Mouse (Mus musculus) embryonic facial prominence, embryonic 11.5 days (tissue): ENCODE results near the gene Akip1. TPM values are rescaled to one million over a fixed set of nuclear protein-coding genes. Genes with fewer than 3 reads are reported as not detected.

Experiments
- ATAC-seq: fragments of 200-750 bp; cut with Nextera tagmentation; replicated peaks from 2 replicates; pipeline ENCODE4 v1.8.0; 2017; ENCODE audit warnings: low read depth; ENCODE audit not compliant: insufficient number of reproducible peaks, low FRiP score, low TSS enrichment
- DNase-seq: peaks from one replicate; pipeline ENCODE4 v3.0.0-alpha.2; 2015; ENCODE audit warnings: low spot score
- H3K27ac ChIP-seq: fragments of 300-500 bp; sonication (generic); replicated peaks from 2 replicates; pipeline ENCODE4 v1.5.1; 2014; ENCODE audit warnings: mild to moderate bottlenecking, low read depth, low read length, control low read depth
- H3K27me3 ChIP-seq: fragments of 300-500 bp; sonication (generic); 2 replicates; pipeline ENCODE4 v1.6.1; 2014; ENCODE audit warnings: mild to moderate bottlenecking, low read length, moderate library complexity, mixed read lengths; ENCODE audit not compliant: control insufficient read depth, insufficient read depth
- H3K36me3 ChIP-seq: fragments of 300-500 bp; sonication (generic); replicated peaks from 2 replicates; pipeline ENCODE4 v1.6.1; 2014; ENCODE audit warnings: low read depth, mild to moderate bottlenecking, low read length, moderate library complexity, mixed read lengths; ENCODE audit not compliant: control insufficient read depth, insufficient read depth
- H3K4me1 ChIP-seq: fragments of 300-500 bp; sonication (generic); 2 replicates; pipeline ENCODE4 v1.6.1; 2014; ENCODE audit warnings: low read length, mixed read lengths; ENCODE audit not compliant: control insufficient read depth, insufficient read depth
- H3K4me2 ChIP-seq: fragments of 300-500 bp; sonication (generic); 2 replicates; pipeline ENCODE4 v1.6.1; 2014; ENCODE audit warnings: low read depth, mild to moderate bottlenecking, control low read depth, low read length, moderate library complexity
- H3K4me3 ChIP-seq: fragments of 300-500 bp; sonication (generic); 2 replicates; pipeline ENCODE4 v1.5.1; 2014; ENCODE audit warnings: low read depth, low read length, control low read depth
- H3K9ac ChIP-seq: fragments of 300-500 bp; sonication (generic); replicated peaks from 2 replicates; pipeline ENCODE4 v1.6.1; 2014; ENCODE audit warnings: mild to moderate bottlenecking, control low read depth, low read length
- H3K9me3 ChIP-seq: fragments of 300-500 bp; sonication (generic); replicated peaks from 2 replicates; pipeline ENCODE4 v1.6.1; 2016; ENCODE audit warnings: mild to moderate bottlenecking, low read length, inconsistent platforms, mixed read lengths; ENCODE audit not compliant: control insufficient read depth
- WGBS: fragments of 180-500 bp; shearing (Covaris S2); extraction: QIAGEN DNeasy Blood & Tissue Kit; methylation state at CpG from one replicate; pipeline ENCODE4 v1.1.7; 2014; 5-methylcytosine and 5-hydroxymethylcytosine counted together
- polyA plus RNA-seq: library from polyadenylated mRNA; unstranded; fragments of >200 nt; fragmentation: Nextera tagmentation; extraction: Ambion mirVana; gene quantifications from 2 replicates; pipeline ENCODE4 v1.2.1, GENCODE M21; 2014

Akip1 gene
- polyA plus RNA-seq, 1 experiment from 2014 or later: 25.1 TPM

DNA sequence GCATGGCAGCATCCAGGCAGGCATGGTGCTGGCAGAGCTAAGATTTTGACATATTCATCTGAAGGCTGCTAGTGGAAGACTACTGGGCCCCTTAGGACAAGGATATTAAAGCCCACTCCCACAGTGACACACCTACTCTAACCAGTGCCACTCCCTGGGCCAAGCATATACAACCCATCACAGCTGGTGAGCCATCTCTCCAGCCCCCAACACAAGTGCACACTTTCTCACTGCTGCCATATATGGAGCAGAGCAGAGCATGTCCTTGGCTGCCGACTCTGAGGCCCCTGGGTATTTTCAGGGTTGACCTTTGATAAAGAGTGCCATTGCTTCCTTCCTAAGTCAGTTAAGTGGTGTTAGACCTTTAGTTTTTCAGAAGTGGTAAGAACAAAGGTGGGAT lies 6.6 kb downstream of the Akip1 start:
- no peak for DNase-seq
- Histone ChIP-seq H3K27me3 (no peaks in the 10 kb centered on the region), H3K36me3 (no peaks in the 10 kb centered on the region), H3K9ac (no peak overlapping the region), H3K4me2 (no peak overlapping the region), H3K4me1 (no peaks in the 10 kb centered on the region), H3K27ac (no peak overlapping the region), H3K9me3 (no peaks in the 10 kb centered on the region), H3K4me3 (no peak overlapping the region)
- WGBS: 66% methylated on average over 1 of the region's 1 CpGs
- no peak for ATAC-seq

DNA sequence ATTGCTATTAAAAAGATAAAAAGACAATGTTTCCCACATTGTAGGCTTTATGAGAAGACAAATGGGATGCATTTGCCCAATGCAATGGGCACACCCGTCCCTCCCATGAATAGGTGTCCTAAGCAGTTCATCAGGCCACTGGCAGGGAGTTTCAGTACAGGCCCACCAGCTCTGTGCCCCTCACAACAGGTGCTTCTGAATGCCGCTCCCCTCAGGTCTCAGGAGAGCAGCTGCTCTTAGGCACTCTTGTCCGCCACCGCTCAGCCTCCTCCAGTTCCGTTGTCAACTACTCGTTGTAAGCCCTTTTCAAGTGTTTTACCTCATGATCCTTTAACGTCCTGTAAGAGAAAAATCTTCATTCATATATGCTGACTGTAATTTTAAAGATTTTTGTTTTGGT lies 8.7 kb downstream of the Akip1 start:
- DNase-seq: no peak
- WGBS: 91% methylated on average over 7 of the region's 7 CpGs

DNA sequence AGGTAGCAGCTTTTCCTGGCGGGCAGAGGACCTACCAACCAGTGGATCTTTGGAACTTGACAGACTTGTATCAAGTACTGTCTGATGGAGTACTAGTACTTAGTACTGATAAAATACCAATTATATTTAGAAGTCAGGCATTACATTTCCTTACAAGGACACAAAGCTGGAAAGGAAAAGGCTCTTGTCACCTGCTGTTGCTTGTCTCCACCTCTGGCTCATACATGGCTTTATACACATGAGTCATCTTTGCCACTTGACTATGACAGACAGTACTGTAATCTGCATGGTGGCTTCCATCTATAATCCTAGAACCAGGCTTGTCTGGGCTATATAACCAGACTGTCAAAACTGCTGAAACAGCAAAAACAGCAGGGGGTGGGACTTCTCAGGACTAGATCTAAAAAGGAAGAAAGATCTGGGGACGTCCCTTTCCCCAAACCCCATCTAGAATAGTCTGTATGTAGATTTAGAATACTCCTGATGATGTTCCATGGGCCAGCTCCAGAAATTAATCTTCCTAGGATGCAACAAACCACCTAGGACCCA lies 10.0 kb downstream of the Akip1 start:
- 82% methylated on average over 2 of the region's 2 CpGs for WGBS
- no peak for ATAC-seq

More for the DNA sequence above, 8.7 kb downstream of the Akip1 start:
- no peaks in the 10 kb centered on the region for H3K9me3 ChIP-seq
- no peak overlapping the region for H3K27ac ChIP-seq
- no peak for ATAC-seq
- H3K4me2 ChIP-seq: no peak overlapping the region
- no peak overlapping the region for H3K4me3 ChIP-seq
- H3K4me1 ChIP-seq: no peaks in the 10 kb centered on the region
- H3K9ac ChIP-seq: no peak overlapping the region
- H3K36me3 ChIP-seq: no peaks in the 10 kb centered on the region
- H3K27me3 ChIP-seq: no peaks in the 10 kb centered on the region

DNA sequence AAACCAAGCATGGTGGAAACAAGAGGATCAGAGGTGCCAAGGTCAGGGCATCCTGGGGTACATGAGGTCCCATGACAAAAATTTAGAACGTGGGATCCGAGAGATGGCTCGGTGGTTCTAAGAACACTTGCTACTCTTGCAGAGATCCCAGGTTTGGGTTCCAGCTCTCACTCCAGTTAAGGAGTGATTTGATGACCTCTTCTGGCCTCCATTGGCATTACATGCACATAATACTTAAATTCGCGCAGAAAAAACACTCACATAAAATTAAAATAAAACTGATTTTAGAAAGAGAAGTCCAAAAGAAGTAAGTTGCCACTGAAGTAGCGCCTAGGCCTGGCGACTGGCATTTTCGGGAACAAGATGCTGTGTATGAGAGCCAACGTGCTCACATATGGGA lies 15.8 kb downstream of the Akip1 start:
- H3K4me1 ChIP-seq: no peaks in the 10 kb centered on the region
- ATAC-seq (no peak), DNase-seq (peak; percentile 70)
- no peaks in the 10 kb centered on the region for H3K36me3 ChIP-seq
- H3K27me3 ChIP-seq: no peaks in the 10 kb centered on the region
- H3K4me2 ChIP-seq: no peak overlapping the region
- no peak overlapping the region for H3K9ac ChIP-seq
- WGBS: 61% methylated on average over 9 of the region's 9 CpGs
- no peaks in the 10 kb centered on the region for H3K9me3 ChIP-seq
- no peak overlapping the region for H3K4me3 ChIP-seq
- H3K27ac ChIP-seq: no peak overlapping the region

More for the DNA sequence above, 10.0 kb downstream of the Akip1 start:
- Histone ChIP-seq H3K27ac (no peak overlapping the region), H3K4me1 (no peaks in the 10 kb centered on the region), H3K36me3 (no peaks in the 10 kb centered on the region), H3K27me3 (no peaks in the 10 kb centered on the region), H3K4me2 (no peak overlapping the region), H3K4me3 (no peak overlapping the region), H3K9me3 (no peaks in the 10 kb centered on the region), H3K9ac (no peak overlapping the region)
- no peak for DNase-seq

DNA sequence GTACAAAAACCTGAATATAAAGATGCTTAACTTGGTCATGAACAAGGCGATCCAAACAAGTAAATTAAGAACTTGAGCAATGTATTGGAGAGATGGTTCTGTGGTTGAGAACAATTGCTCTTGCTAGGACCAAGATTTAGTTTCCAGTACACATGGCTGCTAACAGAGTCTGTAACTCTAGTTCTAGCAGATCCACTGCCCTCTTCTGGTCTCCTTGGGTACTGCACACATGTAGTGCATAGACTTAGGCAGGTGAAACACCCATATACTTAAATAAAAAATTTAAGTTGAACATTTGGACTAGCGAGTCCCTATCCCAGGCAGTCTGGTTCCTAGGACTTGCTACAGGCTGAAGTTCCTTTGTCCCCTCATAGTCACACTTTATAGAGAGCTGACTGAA lies 19.1 kb downstream of the Akip1 start:
- H3K4me3 ChIP-seq: no peak overlapping the region
- no peak for ATAC-seq
- H3K4me2 ChIP-seq: no peak overlapping the region
- no peak overlapping the region for H3K27ac ChIP-seq
- no peak overlapping the region for H3K9ac ChIP-seq
- H3K36me3 ChIP-seq: no peaks in the 10 kb centered on the region
- peak; percentile 17 for DNase-seq
- H3K27me3 ChIP-seq: no peaks in the 10 kb centered on the region
- WGBS: 91% methylated on average over 2 of the region's 2 CpGs
- H3K9me3 ChIP-seq: no peaks in the 10 kb centered on the region
- H3K4me1 ChIP-seq: no peaks in the 10 kb centered on the region

DNA sequence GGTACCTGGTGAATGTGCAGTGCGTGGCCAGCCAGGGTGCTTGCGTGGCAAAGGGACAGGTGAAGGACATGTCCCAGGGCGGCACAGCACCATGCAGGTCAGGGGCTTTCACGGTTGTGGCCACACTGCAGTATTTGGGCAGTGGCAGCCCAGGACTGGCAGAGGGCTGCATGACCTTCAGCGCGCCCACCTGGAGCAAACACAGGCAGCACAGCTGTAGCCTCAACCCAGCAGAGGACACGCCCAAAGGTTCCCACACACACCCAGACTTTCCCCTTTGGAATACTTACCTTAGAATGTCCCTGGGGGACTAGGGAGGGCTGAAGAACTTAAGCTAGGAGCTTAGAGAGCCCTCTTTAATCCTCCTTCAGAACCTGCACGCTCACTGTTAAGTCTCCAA lies 19.6 kb downstream of the Akip1 start:
- H3K4me3 ChIP-seq: no peak overlapping the region

DNA sequence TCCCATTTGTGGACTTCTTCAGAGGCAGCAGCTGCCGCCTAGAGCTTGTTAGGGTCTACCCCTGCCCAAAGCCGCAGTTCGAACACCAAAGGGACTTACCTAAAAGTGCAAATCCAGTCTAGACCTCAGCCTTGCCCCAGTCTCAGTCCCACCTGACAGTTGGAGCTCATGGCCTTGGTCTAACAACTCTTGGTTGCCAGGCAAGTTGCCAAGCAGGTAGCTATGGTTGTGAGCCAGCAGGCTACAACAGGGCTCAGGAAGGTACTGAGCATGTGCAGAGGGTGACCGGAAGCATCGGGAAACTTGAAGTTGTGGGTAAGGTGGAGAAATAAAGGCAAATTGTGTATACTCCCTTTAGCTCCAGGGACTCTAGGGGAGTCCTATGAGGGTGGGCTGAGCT lies 20.2 kb downstream of the Akip1 start, which contains the start of gene BC051019:
BC051019 (minus strand) TSS at position 154 of the 400 bp plus-strand sequence.
- WGBS: 94% methylated on average over 5 of the region's 5 CpGs

More for the DNA sequence above, 19.6 kb downstream of the Akip1 start:
- H3K36me3 ChIP-seq: no peaks in the 10 kb centered on the region
- 93% methylated on average over 8 of the region's 8 CpGs for WGBS
- ATAC-seq: no peak
- H3K9ac ChIP-seq: no peak overlapping the region
- H3K4me2 ChIP-seq: no peak overlapping the region
- H3K27ac ChIP-seq: no peak overlapping the region
- H3K4me1 ChIP-seq: no peaks in the 10 kb centered on the region
- DNase-seq: no peak
- no peaks in the 10 kb centered on the region for H3K9me3 ChIP-seq
- H3K27me3 ChIP-seq: no peaks in the 10 kb centered on the region

DNA sequence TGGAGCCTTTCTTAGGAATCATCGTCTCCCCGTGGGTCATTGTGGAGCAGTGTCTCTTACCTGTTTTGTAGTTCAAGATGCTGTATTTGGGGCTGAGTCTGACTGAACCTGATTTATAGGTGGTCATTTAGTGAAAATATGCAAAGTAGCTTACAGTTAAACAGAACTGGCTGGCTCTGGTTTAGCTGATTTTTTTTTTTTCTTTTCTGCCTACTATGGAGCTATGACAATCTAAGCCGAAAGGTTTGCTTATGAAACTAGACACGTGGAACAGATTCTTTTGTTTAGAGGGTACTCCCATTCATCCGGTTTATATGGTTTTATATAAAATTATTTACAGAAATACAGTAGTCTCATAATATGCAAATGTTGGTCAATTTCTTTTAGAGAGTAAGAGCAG lies 28.1 kb downstream of the Akip1 start, which contains the start of gene Ascl3:
Ascl3 (minus strand) TSS at position 101 of the 400 bp plus-strand sequence.
- Histone ChIP-seq H3K4me2 (no peak within 1 kb of the TSS), H3K27me3 (no peaks in the 10 kb centered on the region), H3K4me1 (no peaks in the 10 kb centered on the region), H3K27ac (no peak within 1 kb of the TSS), H3K36me3 (no peaks in the 10 kb centered on the region), H3K4me3 (no peak within 1 kb of the TSS), H3K9ac (no peak within 1 kb of the TSS), H3K9me3 (no peaks in the 10 kb centered on the region)
- 87% methylated on average over 5 of the region's 5 CpGs for WGBS
- DNase-seq (no peak), ATAC-seq (no peak)

More for the DNA sequence above, 20.2 kb downstream of the Akip1 start, which contains the start of gene BC051019:
- ATAC-seq: no peak
- H3K4me1 ChIP-seq: no peaks in the 10 kb centered on the region
- no peak within 1 kb of the TSS for H3K4me3 ChIP-seq
- H3K4me2 ChIP-seq: no peak within 1 kb of the TSS
- H3K36me3 ChIP-seq: no peaks in the 10 kb centered on the region
- no peak within 1 kb of the TSS for H3K9ac ChIP-seq
- no peak for DNase-seq
- H3K27me3 ChIP-seq: no peaks in the 10 kb centered on the region
- no peak within 1 kb of the TSS for H3K27ac ChIP-seq
- H3K9me3 ChIP-seq: no peaks in the 10 kb centered on the region
